Mouse (Mus musculus) kidney, adult 18-20 months (tissue): ENCODE results near the gene Kif21b.

Experiments
- DNase-seq: peaks from one replicate; pipeline ENCODE4 v3.0.0; 2021

The Kif21b gene

DNA sequence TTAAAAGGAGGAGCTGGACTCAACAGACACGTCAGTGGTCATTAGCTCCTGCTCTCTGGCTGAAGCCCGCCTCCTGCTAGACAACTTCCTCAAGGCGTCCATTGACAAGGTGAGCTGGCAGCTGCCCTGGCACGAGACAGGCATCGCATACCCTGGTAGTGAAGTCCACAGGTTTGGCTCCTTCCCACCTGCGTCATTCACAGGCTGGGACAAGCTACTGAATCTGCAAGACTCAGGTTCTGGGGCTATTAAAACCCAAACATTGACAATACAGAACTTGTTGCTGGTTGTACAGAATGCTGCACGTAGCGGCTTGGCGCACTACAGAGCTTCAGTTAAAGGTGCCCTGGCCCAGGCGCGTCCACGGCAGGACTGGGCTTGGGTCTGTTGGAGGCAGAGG, 29.1 kb downstream of the Kif21b start:
- no peak for DNase-seq

DNA sequence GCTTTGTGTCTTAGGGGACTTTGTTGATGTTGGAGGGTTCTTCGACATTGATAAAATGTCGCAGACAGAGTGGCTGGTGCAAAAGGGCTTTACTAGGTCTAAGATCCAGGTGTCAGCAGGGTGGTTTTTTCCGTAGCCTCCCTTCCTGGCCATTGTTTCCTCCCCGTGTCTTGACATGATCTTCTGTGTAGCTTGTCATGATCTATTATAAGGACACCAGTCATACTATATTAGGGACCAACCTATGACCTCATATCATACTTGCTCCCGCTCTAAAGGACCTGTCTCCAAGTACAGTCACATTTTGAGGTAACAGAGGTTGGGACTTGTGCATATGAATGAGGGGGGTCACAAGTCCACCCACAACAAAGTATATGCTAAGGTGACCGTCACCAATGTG, 29.7 kb downstream of the Kif21b start:
- no peak for DNase-seq

DNA sequence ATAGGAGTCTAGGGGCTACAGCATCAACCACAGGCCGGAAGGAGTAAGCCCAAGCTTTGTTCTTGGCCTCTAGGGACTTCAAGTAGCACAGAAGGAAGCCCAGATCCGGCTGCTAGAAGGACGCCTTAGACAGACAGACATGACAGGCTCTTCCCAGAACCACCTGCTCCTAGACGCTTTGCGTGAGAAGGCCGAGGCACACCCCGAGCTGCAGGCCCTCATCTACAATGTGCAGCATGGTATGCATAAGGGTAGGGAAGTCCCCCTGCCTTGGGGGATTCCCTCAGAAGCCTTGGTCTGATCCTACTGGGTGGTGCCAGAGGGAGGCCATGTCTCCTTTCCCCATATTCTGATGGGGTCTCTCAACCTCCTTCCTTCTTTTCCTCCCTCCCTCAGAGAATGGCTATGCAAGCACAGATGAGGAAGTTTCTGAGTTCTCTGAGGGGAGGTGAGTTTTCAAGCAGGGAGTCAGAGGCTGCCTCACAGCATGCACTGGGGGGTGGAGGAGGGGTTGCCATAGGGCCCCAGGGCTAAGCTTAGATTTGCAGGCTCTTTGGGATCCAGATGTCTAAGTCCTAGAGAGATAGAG, 30.2 kb downstream of the Kif21b start:
- no peak for DNase-seq

DNA sequence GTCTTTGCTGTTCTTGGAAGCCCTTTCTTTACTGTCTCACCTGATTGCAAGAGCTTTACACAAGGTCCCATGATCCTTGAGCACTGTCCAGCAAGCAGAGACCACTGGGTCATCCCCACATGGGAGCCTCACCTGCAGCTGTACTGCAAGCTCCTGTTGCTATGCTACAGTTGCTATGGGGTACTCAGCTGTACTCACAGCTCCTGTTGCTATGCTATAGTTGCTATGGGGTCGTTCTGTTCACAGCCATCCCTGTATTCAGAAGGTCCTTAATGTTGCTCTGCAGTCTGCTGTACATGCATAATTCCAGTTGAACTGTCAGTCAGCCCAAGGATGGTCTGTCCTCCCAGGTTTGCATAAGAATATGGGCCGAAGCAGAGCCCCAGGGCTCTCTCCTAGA, 34.2 kb downstream of the Kif21b start:
- DNase-seq: no peak

DNA sequence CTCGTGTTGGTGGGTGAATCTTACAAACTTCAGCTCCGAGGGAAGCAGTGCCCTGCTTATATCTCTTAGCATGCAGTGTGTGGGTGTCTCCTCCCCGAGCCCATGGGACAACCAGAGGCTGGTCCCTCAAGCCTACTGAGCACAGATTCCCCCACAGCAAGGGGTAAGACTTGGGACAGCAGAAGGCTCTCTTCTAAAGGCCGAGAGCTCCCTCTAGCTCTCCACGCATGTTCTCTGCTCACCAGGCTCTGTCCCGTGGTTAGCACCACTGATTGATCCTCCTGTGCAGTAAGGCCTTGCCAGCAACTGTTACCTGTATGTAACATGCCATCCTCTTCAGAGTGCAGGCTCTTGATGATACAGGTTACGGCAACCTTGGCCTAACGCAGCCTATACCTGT, 36.5 kb downstream of the Kif21b start:
- DNase-seq: peak; percentile 38

DNA sequence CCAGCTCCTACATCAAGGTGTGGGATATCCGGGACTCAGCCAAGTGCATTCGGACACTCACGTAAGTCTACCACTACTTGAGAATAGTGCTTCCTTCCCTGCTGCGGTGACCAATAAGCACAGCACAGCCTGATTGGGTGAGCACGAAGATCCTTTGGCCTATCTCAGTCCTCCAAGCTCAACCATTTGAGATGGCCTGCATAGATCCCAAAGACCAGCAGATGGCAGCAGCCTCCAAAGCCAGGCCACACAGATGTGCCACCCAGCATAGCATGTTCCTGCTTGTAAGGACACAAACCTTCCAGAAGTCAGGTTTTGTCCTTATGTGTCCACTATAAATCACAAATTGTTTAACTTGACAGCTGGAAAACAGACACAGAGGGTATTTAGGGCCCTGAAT, 38.9 kb downstream of the Kif21b start:
- peak; percentile 78 for DNase-seq

GRCm38 (mm10) chr1:136172696-136173095, 41.5 kb downstream of the Kif21b start:
- peak; percentile 52 for DNase-seq

DNA sequence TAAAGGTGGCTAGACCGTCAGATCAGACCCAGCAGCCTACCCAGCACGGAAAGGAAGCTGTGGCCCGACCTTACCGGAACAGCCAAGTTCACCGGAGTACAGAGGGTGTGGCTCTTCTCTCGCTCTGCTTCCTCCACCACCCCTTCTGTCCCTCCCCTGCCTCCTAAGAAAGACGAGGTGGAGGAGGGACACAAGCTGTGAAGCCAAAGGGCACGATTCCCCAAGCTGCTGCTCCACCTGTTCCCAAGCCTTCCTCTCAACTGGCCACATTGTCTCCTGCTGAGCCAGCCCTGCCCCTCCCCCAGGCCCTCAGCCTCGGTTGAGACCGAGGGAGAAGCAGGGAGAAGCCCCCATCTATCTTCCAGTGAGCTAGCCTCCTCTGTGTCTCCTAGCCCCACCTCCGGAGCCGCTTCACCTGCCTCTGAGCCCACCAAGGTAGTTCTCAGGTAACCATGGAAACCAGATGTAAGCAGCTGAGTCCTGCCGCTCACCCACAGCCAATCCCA, 43.0 kb downstream of the Kif21b start:
- peak; percentile 23 for DNase-seq

GRCm38 (mm10) chr1:136175183-136175582, 44.0 kb downstream of the Kif21b start:
- no peak for DNase-seq

- no peak for DNase-seq
Measured at GRCm38 (mm10) chr1:136177085-136177484, 45.9 kb downstream of the Kif21b start.

- no peak for DNase-seq
Measured at GRCm38 (mm10) chr1:136178741-136179140, 47.6 kb downstream of the Kif21b start.

DNA sequence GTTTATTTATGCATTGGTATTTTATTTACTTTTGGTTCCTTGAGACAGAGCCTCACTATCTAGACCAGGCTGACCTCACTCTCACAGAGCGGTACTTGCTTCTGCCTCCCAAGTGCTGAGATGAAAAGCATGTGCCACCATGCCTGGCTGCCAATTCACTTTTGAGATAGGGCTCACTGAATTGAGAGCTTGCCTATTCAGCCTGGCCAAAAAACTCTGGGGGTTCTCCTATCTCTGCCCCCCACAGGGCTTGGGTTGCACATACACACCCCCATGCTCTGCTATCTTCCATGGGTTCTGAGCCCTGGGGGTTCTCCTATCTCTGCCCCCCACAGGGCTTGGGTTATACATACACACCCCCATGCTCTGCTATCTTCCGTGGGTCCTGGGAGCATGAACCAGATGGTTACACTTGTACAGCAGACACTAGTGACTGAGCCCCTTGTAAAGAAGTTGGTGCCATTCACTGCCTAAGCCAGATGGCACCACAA, 48.4 kb downstream of the Kif21b start:
- DNase-seq: no peak

DNA sequence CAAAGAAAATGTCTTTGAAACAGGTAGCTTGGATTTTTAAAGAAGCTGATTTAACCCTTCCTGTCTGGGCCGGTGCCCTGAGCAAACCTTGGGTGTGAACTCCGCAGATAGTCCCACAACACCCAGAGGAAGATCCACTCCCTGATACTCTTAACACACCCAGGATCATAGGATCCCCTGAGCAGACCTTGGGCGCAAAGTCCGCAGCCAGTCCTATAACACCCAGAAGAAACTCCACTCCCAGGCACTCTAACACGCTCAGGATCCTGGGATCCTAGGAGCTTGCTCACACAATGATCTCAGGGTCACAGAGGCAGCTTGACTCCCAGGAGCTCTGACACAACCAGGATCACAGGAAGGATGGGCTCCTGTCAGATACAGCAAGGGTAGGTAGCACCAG, 58.8 kb downstream of the Kif21b start:
- DNase-seq: no peak

- no peak for DNase-seq
Measured at GRCm38 (mm10) chr1:136212803-136213202, 81.6 kb downstream of the Kif21b start, which contains the start of gene Mroh3. Gene Mroh3 (minus strand): TSS chr1:136212828.

DNA sequence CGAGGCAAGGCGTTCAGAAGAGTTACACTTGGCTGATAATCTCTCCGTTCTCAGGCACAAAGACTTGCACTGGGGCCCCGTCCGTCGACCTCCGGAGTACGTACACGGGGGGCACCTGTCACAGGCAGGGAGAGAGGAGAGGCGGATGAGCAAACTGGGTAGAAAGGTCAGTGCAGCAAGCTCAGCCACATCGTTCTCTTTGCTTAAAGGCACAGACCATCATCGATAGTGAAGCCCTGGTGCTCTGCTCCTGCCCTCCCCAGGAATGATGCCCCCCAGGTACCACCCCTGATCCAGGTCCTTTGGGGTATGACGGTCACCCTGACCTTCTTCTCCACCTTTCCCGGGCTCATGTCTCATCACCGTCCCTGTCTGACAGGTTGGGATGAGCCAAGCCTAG, 83.1 kb downstream of the Kif21b start:
- no peak for DNase-seq

- no peak for DNase-seq
Measured at GRCm38 (mm10) chr1:136220037-136220871, 89.1 kb downstream of the Kif21b start.

DNA sequence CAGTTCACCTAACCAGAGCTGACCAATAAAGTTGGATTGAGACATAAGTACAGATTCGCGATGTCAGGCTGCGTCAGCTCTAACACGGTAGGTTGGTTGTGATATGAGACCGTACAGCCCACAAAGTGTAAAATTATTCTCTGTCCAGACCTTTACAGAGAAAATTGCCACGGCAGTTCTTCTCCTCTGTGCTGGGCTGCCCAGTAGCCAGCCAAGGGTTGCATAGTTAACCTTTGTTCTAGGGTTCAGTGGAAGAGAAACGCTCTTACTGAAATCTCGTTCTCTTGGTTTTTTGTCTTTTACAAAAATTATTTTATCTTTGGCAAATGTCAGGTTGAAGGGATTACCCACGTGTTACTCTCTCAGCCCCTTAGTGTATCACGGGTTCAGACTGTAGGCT, 91.2 kb downstream of the Kif21b start:
- DNase-seq: no peak

GRCm38 (mm10) chr1:136223758-136224342, 92.7 kb downstream of the Kif21b start:
- no peak for DNase-seq

GRCm38 (mm10) chr1:136225846-136226245, 94.7 kb downstream of the Kif21b start:
- DNase-seq: no peak

GRCm38 (mm10) chr1:136226626-136227025, 95.4 kb downstream of the Kif21b start:
- DNase-seq: no peak
